In genomic region chr19:5806051-5806808, GRCm38 (mm10) we compare ENCODE assay signal across 8 mouse cellular contexts. TPM values are rescaled to one million over a fixed set of nuclear protein-coding genes. Genes with fewer than 3 reads are reported as not detected.
DNase-seq lines count a peak whose midpoint lies in the region; ATAC-seq and TF ChIP-seq lines count a peak whose summit lies in the region.

No protein-coding gene starts in this region.

- peaks cover 21% of the 10 kb centered on the region for H3K79me2 ChIP-seq in myocyte (ENCODE audit: control insufficient read depth, insufficient read depth)

- no peak for ATAC-seq in forebrain, embryonic 13.5 days
- ATAC-seq in hindbrain, embryonic 13.5 days (ENCODE audit: low FRiP score), result no peak

- TF ChIP-seq POLR2A in myocyte (IDR thresholded peaks at IDR 0.05; ENCODE audit: insufficient read length, low read depth), result no peak

- H3K4me1 ChIP-seq in forebrain, embryonic 13.5 days, result peaks cover 53% of the 10 kb centered on the region
- H3K4me1 ChIP-seq in hindbrain, embryonic 13.5 days (replicated peaks), result peaks cover 68% of the 10 kb centered on the region

- intact Hi-C loops in left cerebral cortex, postnatal 36 days (cut with DNase I), result no loop called here

- H3K9me3 ChIP-seq in forebrain, embryonic 13.5 days (replicated peaks), result no peaks in the 10 kb centered on the region
- H3K9me3 ChIP-seq in hindbrain, embryonic 13.5 days, result no peaks in the 10 kb centered on the region

- H3K4me3 ChIP-seq in forebrain, embryonic 13.5 days, result no peak overlapping the region
- no peak overlapping the region for H3K4me3 ChIP-seq in hindbrain, embryonic 13.5 days
- no peak overlapping the region for H3K4me3 ChIP-seq in myocyte

- H3K4me2 ChIP-seq in forebrain, embryonic 13.5 days, result peak overlapping the region; percentile 26
- no peak overlapping the region for H3K4me2 ChIP-seq in hindbrain, embryonic 13.5 days
- H3K4me2 ChIP-seq in myocyte (ENCODE audit: low read depth), result peak overlapping the region; percentile 90

- no peaks in the 10 kb centered on the region for H3K36me3 ChIP-seq in forebrain, embryonic 13.5 days (ENCODE audit: poor library complexity, severe bottlenecking)
- no peaks in the 10 kb centered on the region for H3K36me3 ChIP-seq in hindbrain, embryonic 13.5 days
- no peaks in the 10 kb centered on the region for H3K36me3 ChIP-seq in myocyte (ENCODE audit: control insufficient read depth, insufficient read depth)

- 2% methylated on average over 8 of the region's 8 CpGs for WGBS in forebrain, embryonic 13.5 days
- 3% methylated on average over 8 of the region's 8 CpGs for WGBS in hindbrain, embryonic 13.5 days

- DNase-seq in ovary, adult 18-20 months (ENCODE audit: low spot score), result peak; percentile 67
- no peak for DNase-seq in ovary, postnatal 14 days (ENCODE audit: low spot score)
- peak; percentile 55 for DNase-seq in liver
- DNase-seq in left cerebral cortex, postnatal 36 days (ENCODE audit: low spot score in 2 of 2), result no peak
- DNase-seq in layer of hippocampus, postnatal 25 days (ENCODE audit: extremely low spot score in 1 of 2, low spot score in 1 of 2), result no peak

- H3K9ac ChIP-seq in forebrain, embryonic 13.5 days, result peak overlapping the region; percentile 50; the same call in 1 of the 2 replicates
- 0 out of 2 replicates have a peak overlapping the region, but pooled peaks have one; percentile 20 for H3K9ac ChIP-seq in hindbrain, embryonic 13.5 days

- H3K27ac ChIP-seq in forebrain, embryonic 13.5 days, result peak overlapping the region; percentile 79
- H3K27ac ChIP-seq in hindbrain, embryonic 13.5 days, result peak overlapping the region; percentile 83

- H3ac ChIP-seq in myocyte (ENCODE audit: control insufficient read depth, insufficient read length), result no peak overlapping the region

- H3K27me3 ChIP-seq in forebrain, embryonic 13.5 days, result no peaks in the 10 kb centered on the region
- H3K27me3 ChIP-seq in hindbrain, embryonic 13.5 days, result no peaks in the 10 kb centered on the region
- no peaks in the 10 kb centered on the region for H3K27me3 ChIP-seq in myocyte (ENCODE audit: control insufficient read depth, insufficient read depth, insufficient read length)

TF ChIP-seq in myocyte, 11 proteins besides CTCF, POLR2A, EP300 and RAD21:
- no peak for TF ChIP-seq REST (IDR thresholded peaks at IDR 0.05; ENCODE audit: insufficient read depth, insufficient read length)
- no peak for TF ChIP-seq MAX (IDR thresholded peaks at IDR 0.05; ENCODE audit: low read depth)
- TF ChIP-seq MYOD1 (IDR thresholded peaks at IDR 0.05; ENCODE audit: control insufficient read depth in 1 of 3, insufficient read length in 2 of 3, low read depth in 2 of 3), result no peak
- TF ChIP-seq CEBPB (IDR thresholded peaks at IDR 0.05; ENCODE audit: insufficient read depth, poor library complexity, severe bottlenecking), result no peak
- no peak for TF ChIP-seq TCF12 (IDR thresholded peaks at IDR 0.05; ENCODE audit: insufficient read depth, poor library complexity, severe bottlenecking)
- no peak for TF ChIP-seq SRF (IDR thresholded peaks at IDR 0.05; ENCODE audit: control insufficient read depth, insufficient read length, low read depth)
- no peak for TF ChIP-seq TCF3 (IDR thresholded peaks at IDR 0.05; ENCODE audit: insufficient read length, low read depth)
- TF ChIP-seq POLR2AphosphoS2 (IDR thresholded peaks at IDR 0.05; ENCODE audit: insufficient read length, low read depth), result no peak
- TF ChIP-seq USF1 (IDR thresholded peaks at IDR 0.05; ENCODE audit: low read depth), result no peak
- TF ChIP-seq MYOG (IDR thresholded peaks at IDR 0.05; ENCODE audit: control insufficient read depth in 1 of 3, insufficient read depth in 1 of 3, insufficient read length in 2 of 3, low read depth in 2 of 3), result no peak
- no peak for TF ChIP-seq E2F4 (IDR thresholded peaks at IDR 0.05; ENCODE audit: insufficient read depth)

RNA-seq across cellular contexts. Expression of gene Scyl1, which starts 35.0 kb away (rescaled TPM):
- 56.4 and 62.6 TPM in 2 replicates for polyA plus RNA-seq in forebrain, embryonic 13.5 days (2015; fragmentation: Nextera tagmentation; extraction: Ambion mirVana)
- polyA plus RNA-seq in hindbrain, embryonic 13.5 days (2015; fragmentation: Nextera tagmentation; extraction: Ambion mirVana), result 67.6 and 72.4 TPM in 2 replicates
- 73.5 TPM for polyA plus RNA-seq in myocyte (2012; fragmentation: generic; extraction: Trizol)
- total RNA-seq in left cerebral cortex, postnatal 36 days (2021), result 10 to 100 TPM; 90.5 to 98.8 TPM
- 10 to 100 TPM; 68.6 to 71.8 TPM for total RNA-seq in layer of hippocampus, postnatal 25 days (2021)

Comparison
In these comparisons a context has a peak if more than half of its experiments do, and no peak if none do; other contexts are left out.
1. DNase-seq: peak in ovary, adult 18-20 months (single experiment) and liver (single experiment); none in ovary, postnatal 14 days (single experiment), left cerebral cortex, postnatal 36 days (0 of 2) and layer of hippocampus, postnatal 25 days (0 of 2).